Mouse (Mus musculus) ES-Bruce4 (cell line): Measurements from ENCODE around the gene Hoxb1.

Experiments
- CTCF ChIP-seq: IDR thresholded peaks from one replicate; pipeline ENCODE4 v1.8.1; 2011; ENCODE audit warnings: low read depth, low read length
- EP300 ChIP-seq: IDR thresholded peaks from 2 replicates; pipeline ENCODE4 v1.6.1; 2011; ENCODE audit warnings: low read depth, low read length; ENCODE audit not compliant: insufficient read depth
- POLR2A ChIP-seq: IDR thresholded peaks from one replicate; pipeline ENCODE4 v1.8.1; 2011; ENCODE audit warnings: low read length; ENCODE audit not compliant: insufficient read depth

GRCm38 (mm10) chr11:96397806-96398335 lies 32.3 kb downstream of the Hoxb1 start:
- no peak for TF ChIP-seq EP300
- TF ChIP-seq POLR2A = no peak
- TF ChIP-seq CTCF = no peak
